Mouse (Mus musculus) telencephalon, adult 2 months (tissue): ENCODE data around the gene Abca8a.

ENCODE experiments used
- DNase-seq: peaks from one replicate; pipeline ENCODE4 v3.0.0-alpha.2; 2011; ENCODE audit warnings: low read depth, low spot score

Abca8a gene

GRCm38 (mm10) chr11:110095858-110096257, at the start of gene Abca8a:
Abca8a (minus strand) TSS chr11:110095978.
- no peak for DNase-seq

DNA sequence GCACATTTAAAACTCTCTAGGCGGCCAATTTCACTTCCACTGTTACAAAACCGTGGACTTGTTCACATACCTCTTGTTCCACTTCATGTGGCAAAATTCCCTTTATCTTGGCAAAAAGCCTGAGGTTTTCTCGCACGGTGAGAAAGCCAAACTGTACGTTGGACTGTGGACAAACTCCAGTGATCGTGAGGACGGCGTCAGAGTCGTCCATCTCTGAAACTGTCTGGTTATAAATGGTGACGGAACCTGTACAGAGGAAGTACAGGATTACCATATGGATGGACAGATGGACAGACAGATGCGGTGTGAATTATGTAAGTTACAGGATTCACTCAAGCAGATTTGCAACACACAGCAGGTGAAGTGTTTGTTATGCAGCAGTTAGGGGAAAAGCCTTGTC, 49.6 kb upstream of the Abca8a start:
- DNase-seq, result peak; percentile 15

GRCm38 (mm10) chr11:110130760-110131159, 35.0 kb upstream of the Abca8a start:
- no peak for DNase-seq

DNA sequence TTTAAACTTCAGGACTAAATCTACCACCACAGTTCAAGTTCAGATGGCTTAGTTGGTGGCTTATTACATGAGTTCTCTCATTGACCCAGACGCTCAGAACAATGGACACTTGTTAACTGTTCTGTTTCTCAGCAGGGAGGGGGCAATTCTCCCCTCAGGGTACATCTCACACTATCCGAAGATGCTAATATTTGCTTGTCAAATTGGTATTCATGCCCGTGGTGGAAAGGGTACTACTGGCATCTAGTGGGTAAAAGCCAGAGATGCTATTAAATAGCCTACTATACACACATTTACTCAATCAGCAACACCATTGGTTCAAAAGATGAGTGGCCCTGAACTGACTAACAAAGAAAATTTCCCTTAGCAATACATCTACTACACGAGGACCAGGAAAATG, 15.4 kb upstream of the Abca8a start:
- DNase-seq, result no peak

DNA sequence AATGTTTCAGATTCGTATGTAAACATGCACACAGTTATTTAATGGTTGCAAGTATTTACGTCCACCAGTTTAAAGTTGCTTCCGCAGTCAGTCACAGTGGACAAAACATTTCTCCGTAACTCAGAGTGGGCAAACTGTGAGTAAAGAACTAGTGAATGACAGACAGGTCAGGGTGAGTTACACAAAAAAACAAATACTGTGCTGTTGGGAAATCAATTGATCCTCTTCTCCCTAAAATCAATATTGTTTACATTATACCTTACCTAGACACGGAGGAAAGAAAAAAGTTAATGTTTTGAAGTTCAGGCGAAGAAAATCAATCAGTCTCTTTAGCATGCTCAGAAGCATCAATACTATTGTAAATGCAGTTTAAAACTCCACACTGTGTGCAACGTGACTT, 5.7 kb upstream of the Abca8a start:
- DNase-seq, result no peak

GRCm38 (mm10) chr11:110098901-110099300, 3.1 kb upstream of the Abca8a start:
- DNase-seq, result no peak

- DNase-seq, result no peak
These were observed 1.7 kb upstream of the Abca8a start for GRCm38 (mm10) chr11:110097465-110097864.

DNA sequence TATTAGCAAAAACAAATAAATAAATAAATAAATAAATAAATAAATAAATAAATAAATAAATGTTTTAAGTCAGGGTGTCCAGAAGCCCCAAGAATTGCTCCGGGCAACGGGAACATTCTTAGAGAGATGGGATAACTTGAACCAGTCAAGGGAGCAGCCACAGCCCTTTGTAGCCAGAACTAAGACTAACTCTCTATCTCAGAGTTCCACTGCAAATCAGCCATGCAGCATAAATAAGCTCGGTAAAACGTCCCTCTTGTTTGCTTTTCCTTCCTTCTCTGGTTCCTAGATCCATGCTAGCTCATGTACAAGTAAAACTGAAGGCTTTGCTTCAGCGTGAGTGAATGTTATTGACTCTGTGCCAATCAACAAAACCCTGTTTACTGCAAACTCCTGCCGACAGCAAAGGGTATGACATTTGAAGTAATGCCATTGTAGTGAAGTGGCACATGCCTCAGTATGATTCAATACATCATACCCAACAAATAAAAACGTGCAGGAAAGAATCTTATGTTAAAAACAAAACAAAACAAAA, 865 bp downstream of the Abca8a start:
- no peak for DNase-seq

- no peak for DNase-seq
These were observed 1.5 kb downstream of the Abca8a start for GRCm38 (mm10) chr11:110094236-110094635.

- DNase-seq, result no peak
These were observed 4.5 kb downstream of the Abca8a start for GRCm38 (mm10) chr11:110091328-110091727.

DNA sequence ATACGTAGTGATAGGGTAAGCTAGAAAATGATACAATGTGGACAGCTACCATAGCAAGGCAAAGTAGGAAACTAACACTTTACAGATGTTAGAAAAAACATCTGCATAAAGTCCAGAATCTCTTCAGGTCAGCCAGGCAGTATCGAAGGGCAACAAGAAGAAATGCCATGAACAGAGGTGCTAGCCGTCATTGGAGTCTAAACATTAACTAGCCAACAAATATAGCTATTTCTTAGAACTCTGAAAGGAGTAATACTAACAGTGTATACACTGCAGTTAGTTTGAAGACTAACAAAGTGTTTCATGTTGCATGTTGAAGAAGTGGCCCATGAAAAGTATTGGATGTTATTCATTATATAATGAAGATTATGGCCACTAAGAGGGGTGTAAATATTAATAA, 23.6 kb downstream of the Abca8a start:
- no peak for DNase-seq

DNA sequence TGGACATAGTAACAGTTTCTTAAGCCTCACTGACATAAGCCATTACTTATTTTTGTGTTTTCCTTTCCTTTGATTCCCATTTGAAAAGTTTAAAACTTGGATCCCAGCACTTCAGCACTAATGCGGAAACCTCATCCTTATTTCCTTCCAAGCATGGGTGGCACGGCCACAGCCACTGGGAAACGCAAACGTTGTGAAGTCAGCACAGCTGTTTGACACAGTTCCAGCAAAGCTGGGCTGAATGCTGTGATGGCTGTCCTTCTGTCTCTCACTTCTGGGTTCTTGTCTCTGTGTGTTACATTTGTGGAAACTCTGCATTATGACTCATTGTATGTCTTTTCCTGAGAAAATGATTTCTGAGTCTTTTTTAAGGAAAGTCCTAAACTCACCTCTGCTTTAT, 34.7 kb downstream of the Abca8a start:
- DNase-seq, result peak; percentile 10

- no peak for DNase-seq
These were observed 35.7 kb downstream of the Abca8a start for GRCm38 (mm10) chr11:110060127-110060526.

DNA sequence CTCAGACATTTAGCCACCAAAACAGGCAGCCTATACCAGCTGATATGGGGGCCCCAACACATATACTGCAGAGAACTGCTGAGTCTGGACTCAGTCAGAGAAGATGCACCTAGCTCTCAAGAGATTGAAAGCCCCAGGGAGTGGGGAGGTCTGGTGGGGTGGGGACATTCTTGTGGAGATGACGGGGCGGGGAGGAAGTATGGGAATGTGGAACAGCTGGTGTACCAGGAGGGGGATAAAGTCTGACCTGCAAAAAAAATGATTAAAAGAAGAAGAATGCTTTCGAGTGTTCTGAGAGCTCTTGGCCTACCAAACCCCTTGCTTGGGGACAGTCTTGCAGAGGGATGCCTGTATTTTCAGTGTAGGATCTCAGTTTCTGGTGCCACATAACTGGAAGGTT, 42.1 kb downstream of the Abca8a start:
- DNase-seq, result no peak

DNA sequence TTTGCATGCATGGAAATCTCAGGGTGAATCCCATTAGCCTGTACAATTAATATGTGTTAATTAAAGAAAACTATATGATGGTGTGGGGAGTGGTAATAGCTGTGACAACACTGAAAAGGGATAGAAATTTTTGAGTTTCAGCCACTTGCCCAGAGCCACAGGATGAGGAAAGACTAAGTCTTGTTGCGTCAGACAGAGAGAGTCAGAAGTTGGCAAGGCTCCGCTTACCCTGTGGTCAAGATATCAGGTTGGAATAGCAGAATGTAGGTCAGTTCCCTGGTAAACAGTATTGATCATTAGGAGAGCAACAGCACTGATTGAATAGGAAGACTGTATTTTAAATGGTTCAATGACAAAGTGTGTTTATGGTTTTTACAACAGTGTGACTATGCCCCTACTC, 58.0 kb downstream of the Abca8a start:
- no peak for DNase-seq

DNA sequence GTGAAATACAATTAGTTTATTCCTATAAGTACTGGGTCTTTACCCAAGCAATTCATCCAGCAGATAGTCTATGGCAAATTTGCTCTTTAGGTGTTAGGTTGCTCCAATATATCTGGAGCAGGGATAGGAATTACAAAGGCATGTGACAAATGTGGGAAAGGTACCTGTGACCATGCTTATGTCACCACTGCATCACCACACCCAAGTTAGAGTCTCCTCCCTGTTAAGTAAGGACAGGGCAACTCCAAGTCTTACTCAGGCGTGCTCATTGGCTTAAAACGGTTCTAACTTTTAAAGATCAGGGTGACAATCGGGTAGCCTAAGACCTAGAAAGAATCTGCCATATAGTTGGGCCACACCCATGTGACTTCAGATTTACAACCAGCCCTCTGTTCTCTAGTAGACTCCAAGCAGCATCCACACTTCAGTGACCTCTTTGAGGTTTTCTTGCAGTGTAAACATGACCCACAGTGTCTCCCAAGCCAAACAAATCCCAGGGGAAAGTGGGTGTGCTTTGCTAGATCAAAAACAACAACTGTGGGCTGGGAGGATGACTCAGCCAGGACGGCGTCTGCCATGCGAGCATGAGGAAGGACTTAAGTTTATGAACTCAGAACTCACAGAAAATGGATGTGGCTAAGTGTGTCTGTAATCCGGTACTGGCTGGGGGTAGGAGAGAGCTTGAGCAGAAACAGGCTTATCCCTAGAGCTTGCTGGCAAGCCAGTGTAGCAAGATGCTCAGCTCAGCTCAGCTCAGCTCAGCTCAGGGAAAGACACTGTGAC, 66.7 kb downstream of the Abca8a start:
- DNase-seq, result no peak

DNA sequence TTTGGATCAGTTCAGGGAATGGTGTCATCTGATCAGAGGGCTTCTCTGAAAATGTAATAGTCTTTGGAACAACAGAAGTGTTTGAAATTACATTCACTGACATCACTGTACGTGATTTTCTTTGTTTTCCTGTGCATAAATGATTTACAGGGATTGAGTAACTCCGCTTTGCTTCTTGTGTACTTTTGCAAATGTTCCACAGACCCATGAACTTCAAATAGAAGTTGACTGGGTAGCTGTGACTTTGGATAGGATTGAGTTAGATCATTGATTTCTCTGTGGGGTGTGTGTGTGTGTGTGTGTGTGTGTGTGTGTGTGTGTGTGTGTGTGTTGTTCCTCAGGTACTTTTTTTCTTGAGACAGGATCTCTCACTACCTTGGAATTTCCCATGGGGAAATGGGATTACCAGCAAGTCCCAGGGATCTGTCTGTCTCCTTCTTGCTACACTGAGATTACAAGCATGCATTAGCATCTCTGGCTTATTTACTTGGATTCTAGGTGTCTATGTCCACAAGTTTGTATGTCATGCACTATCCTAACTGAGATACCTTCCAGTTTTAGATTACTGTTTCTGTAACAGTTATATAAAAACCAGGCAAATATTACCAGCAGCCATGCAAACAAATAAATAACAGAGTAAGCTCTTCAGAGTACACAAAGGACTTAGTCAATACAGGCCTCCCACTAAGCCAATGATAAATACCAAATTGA, 84.8 kb downstream of the Abca8a start:
- DNase-seq, result no peak

DNA sequence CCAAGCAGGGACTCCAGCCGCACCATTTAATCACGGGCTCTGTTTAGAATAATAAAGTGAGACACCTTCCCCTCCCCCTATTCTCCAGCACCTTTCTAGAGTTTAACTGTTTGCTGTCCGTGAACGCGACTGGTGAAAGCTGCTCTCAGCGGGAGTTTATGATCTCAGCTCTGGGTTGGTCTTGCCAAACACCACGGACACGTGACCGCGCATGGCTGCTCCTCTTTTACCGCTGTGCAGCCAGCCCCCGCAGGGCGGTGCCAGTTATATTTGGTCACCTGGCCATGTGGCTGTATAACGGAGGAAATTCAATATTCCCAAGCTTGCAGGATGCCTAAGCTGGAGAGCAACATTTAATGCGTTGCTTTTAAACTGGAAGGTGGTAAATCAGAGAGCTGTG, 100.2 kb downstream of the Abca8a start, which contains the start of gene Abca8b:
Gene Abca8b, minus strand, starts transcription at position 222 of the 400 bp plus-strand sequence.
- peak; percentile 88 for DNase-seq

DNA sequence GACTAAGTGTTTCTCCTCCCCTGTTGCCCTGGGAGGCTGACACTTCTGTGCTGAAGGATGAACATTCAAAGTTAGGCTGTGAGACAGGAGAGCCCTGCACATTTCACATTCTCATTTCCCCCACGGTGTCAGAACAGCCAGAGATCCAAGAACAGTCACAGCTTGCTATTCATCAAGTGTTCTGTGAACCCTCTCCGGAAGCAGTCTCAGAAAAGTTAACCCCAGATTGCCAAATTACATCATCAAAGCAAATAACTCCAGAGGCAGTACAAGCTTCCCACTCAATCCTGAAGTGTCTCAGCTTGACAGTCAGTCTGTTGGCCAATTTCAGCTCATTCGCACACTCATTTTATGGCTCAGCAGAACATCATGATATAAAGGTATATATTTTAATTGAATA, 100.8 kb downstream of the Abca8a start:
- DNase-seq, result peak; percentile 71

GRCm38 (mm10) chr11:109994014-109994413, 101.8 kb downstream of the Abca8a start:
- DNase-seq, result no peak

DNA sequence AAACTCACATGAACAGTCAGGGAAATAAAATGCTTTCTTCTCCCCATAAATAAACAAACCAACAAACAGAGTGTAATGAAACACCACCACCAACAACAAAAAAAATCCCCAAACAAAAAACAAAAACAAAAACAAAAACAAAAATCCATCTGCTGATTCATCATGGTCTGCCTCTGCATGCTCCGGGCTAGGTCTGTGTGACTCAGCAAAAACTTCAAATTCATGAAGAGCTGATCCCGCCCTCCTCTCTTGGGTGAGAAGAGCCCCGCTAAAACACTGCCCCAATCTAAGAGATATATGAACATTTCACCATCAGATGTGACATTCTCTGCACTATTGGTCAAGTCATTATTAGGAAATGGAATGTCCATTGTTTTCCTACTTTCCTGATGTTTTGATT, 104.5 kb downstream of the Abca8a start:
- DNase-seq, result peak; percentile 11

DNA sequence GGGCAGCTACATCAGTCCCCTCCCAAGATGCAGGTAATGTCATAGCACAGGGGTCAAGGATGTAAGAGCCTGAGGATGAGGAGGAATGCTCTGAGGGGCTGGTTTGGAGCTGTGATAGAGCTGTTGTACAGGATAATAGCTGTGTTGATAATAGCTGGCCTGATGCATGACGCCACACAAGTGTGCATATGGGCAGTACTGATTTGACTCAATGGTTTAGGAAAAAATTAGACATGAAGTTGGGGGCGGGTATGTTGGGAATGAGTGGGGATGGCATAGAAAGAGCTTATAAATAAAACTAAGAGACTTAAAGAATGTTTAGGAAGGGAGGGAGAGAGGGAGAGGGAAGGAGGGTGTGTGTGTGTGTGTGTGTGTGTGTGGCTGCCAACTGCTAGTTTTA, 105.5 kb downstream of the Abca8a start:
- no peak for DNase-seq

- DNase-seq, result no peak
These were observed 107.6 kb downstream of the Abca8a start for GRCm38 (mm10) chr11:109988164-109988563.
